Mouse (Mus musculus) embryonic facial prominence, embryonic 14.5 days (tissue): ENCODE measurements around the gene AC124502.3. TPM values are rescaled to one million over a fixed set of nuclear protein-coding genes. Genes with fewer than 3 reads are reported as not detected.
"Not testable (repeated sequence)": the region's sequence is repeated elsewhere in the genome, so short reads cannot be mapped to it uniquely, and the experiment has no call there.

Experiments used
- ATAC-seq: fragments of 200-750 bp; cut with Nextera tagmentation; 2 replicates; pipeline ENCODE4 v1.8.0; 2017; ENCODE audit warnings: low read depth, moderate number of reproducible peaks, moderate TSS enrichment
- DNase-seq: peaks from one replicate; pipeline ENCODE4 v3.0.0-alpha.2; 2015; ENCODE audit warnings: low spot score
- H3K27ac ChIP-seq: fragments of 300-500 bp; sonication (generic); replicated peaks from 2 replicates; pipeline ENCODE4 v1.5.1; 2014; ENCODE audit warnings: low read depth, mild to moderate bottlenecking, low read length, moderate library complexity
- H3K27me3 ChIP-seq: fragments of 300-500 bp; sonication (generic); replicated peaks from 2 replicates; pipeline ENCODE4 v1.6.1; 2014; ENCODE audit warnings: low read length; ENCODE audit not compliant: control insufficient read depth, insufficient read depth
- H3K36me3 ChIP-seq: fragments of 300-500 bp; sonication (generic); 2 replicates; pipeline ENCODE4 v1.6.1; 2014; ENCODE audit warnings: low read length, mixed read lengths; ENCODE audit not compliant: control insufficient read depth, insufficient read depth
- H3K4me1 ChIP-seq: fragments of 300-500 bp; sonication (generic); 2 replicates; pipeline ENCODE4 v1.6.1; 2014; ENCODE audit warnings: antibody characterized with exemption, low read length; ENCODE audit not compliant: control insufficient read depth, insufficient read depth
- H3K4me2 ChIP-seq: fragments of 300-500 bp; sonication (generic); 2 replicates; pipeline ENCODE4 v1.6.1; 2014; ENCODE audit warnings: low read depth, mild to moderate bottlenecking, low read length, moderate library complexity, mixed read lengths
- H3K4me3 ChIP-seq: fragments of 300-500 bp; sonication (generic); 2 replicates; pipeline ENCODE4 v1.5.1; 2014; ENCODE audit warnings: low read depth, mild to moderate bottlenecking, low read length
- H3K9ac ChIP-seq: fragments of 300-500 bp; sonication (generic); 2 replicates; pipeline ENCODE4 v1.6.1; 2014; ENCODE audit warnings: low read depth, mild to moderate bottlenecking, low read length, moderate library complexity, mixed read lengths
- H3K9me3 ChIP-seq: fragments of 300-500 bp; sonication (generic); 2 replicates; pipeline ENCODE4 v1.6.1; 2016; ENCODE audit warnings: low read length; ENCODE audit not compliant: control insufficient read depth
- WGBS: fragments of 180-500 bp; shearing (Covaris S2); extraction: QIAGEN DNeasy Blood & Tissue Kit; methylation state at CpG from one replicate; pipeline ENCODE4 v1.1.7; 2014; 5-methylcytosine and 5-hydroxymethylcytosine counted together
- polyA plus RNA-seq: library from polyadenylated mRNA; unstranded; fragments of >200 nt; fragmentation: Nextera tagmentation; extraction: Ambion mirVana; gene quantifications from 2 replicates; pipeline ENCODE4 v1.2.1, GENCODE M21; 2014

The AC124502.3 gene
- polyA plus RNA-seq, 1 experiment from 2014 or later: 0.51 TPM

- H3K4me3 ChIP-seq: no peak overlapping the region
- no peaks in the 10 kb centered on the region for H3K9me3 ChIP-seq
- H3K9ac ChIP-seq: no peak overlapping the region
- peaks cover 40% of the 10 kb centered on the region for H3K27me3 ChIP-seq
- H3K27ac ChIP-seq: no peak overlapping the region
- DNase-seq (no peak), ATAC-seq (no peak)
- H3K4me2 ChIP-seq: no peak overlapping the region
- WGBS: 80% methylated on average over 1 of the region's 1 CpGs
- no peaks in the 10 kb centered on the region for H3K36me3 ChIP-seq
- H3K4me1 ChIP-seq: no peaks in the 10 kb centered on the region
Measured at GRCm38 (mm10) chr19:5079279-5079678, 40.6 kb downstream of the AC124502.3 start.

GRCm38 (mm10) chr19:5082005-5082404 is 43.3 kb downstream of the AC124502.3 start:
- peaks cover 62% of the 10 kb centered on the region for H3K27me3 ChIP-seq
- no peaks in the 10 kb centered on the region for H3K36me3 ChIP-seq
- WGBS: 72% methylated on average over 14 of the region's 18 CpGs
- ATAC-seq (no peak), DNase-seq (no peak)
- H3K4me2 ChIP-seq: no peak overlapping the region
- no peak overlapping the region for H3K4me3 ChIP-seq
- H3K9ac ChIP-seq: no peak overlapping the region
- H3K27ac ChIP-seq: no peak overlapping the region
- no peaks in the 10 kb centered on the region for H3K4me1 ChIP-seq
- no peaks in the 10 kb centered on the region for H3K9me3 ChIP-seq

GRCm38 (mm10) chr19:5082596-5082995 is 43.9 kb downstream of the AC124502.3 start:
- no peaks in the 10 kb centered on the region for H3K9me3 ChIP-seq
- no peak overlapping the region for H3K27ac ChIP-seq
- H3K4me2 ChIP-seq: no peak overlapping the region
- DNase-seq: no peak
- H3K4me3 ChIP-seq: no peak overlapping the region
- H3K4me1 ChIP-seq: peaks cover 4% of the 10 kb centered on the region; the same call in 1 of the 2 replicates
- ATAC-seq: no peak
- no peaks in the 10 kb centered on the region for H3K36me3 ChIP-seq
- peaks cover 62% of the 10 kb centered on the region for H3K27me3 ChIP-seq
- whole genome bisulfite sequencing: 70% methylated on average over 22 of the region's 24 CpGs
- no peak overlapping the region for H3K9ac ChIP-seq

GRCm38 (mm10) chr19:5083961-5084833 is 45.5 kb downstream of the AC124502.3 start:
- H3K27me3 ChIP-seq: peaks cover 62% of the 10 kb centered on the region
- H3K4me1 ChIP-seq: peaks cover 7% of the 10 kb centered on the region; the same call in 1 of the 2 replicates
- H3K27ac ChIP-seq: no peak overlapping the region
- 59% methylated on average over 3 of the region's 3 CpGs for WGBS
- peak overlapping the region; percentile 83; the same call in 1 of the 2 replicates for H3K4me2 ChIP-seq
- DNase-seq (no peak), ATAC-seq (no peak)
- H3K4me3 ChIP-seq: peak overlapping the region; percentile 49
- peaks cover under 1% of the 10 kb centered on the region; the same call in 1 of the 2 replicates for H3K36me3 ChIP-seq
- H3K9me3 ChIP-seq: no peaks in the 10 kb centered on the region
- H3K9ac ChIP-seq: no peak overlapping the region; the same call in 1 of the 2 replicates

- WGBS: 8% methylated on average over 7 of the region's 15 CpGs
- Histone ChIP-seq H3K36me3 (peaks cover 6% of the 10 kb centered on the region; the same call in 1 of the 2 replicates), H3K27ac (no peak overlapping the region), H3K9ac (peak overlapping the region; percentile 61; the same call in 1 of the 2 replicates), H3K4me1 (peaks cover 10% of the 10 kb centered on the region; the same call in 1 of the 2 replicates), H3K4me3 (peak overlapping the region; percentile 49), H3K27me3 (peaks cover 62% of the 10 kb centered on the region), H3K4me2 (peak overlapping the region; percentile 83), H3K9me3 (no peaks in the 10 kb centered on the region)
- ATAC-seq (no peak), DNase-seq (no peak)
Measured at GRCm38 (mm10) chr19:5084834-5085144, 46.1 kb downstream of the AC124502.3 start.

GRCm38 (mm10) chr19:5085145-5085863 is 46.6 kb downstream of the AC124502.3 start, which contains the start of gene Tmem151a:
Gene Tmem151a, minus strand, starts transcription at chr19:5085531.
- Histone ChIP-seq H3K36me3 (peaks cover 11% of the 10 kb centered on the region), H3K4me2 (peak within 1 kb of the TSS; percentile 83), H3K9ac (peak within 1 kb of the TSS; percentile 61), H3K4me1 (peaks cover 10% of the 10 kb centered on the region; the same call in 1 of the 2 replicates), H3K4me3 (peak within 1 kb of the TSS; percentile 49), H3K27me3 (peaks cover 62% of the 10 kb centered on the region), H3K9me3 (no peaks in the 10 kb centered on the region), H3K27ac (no peak within 1 kb of the TSS)
- no peak for ATAC-seq
- no peak for DNase-seq
- 1% methylated on average over 22 of the region's 69 CpGs for WGBS

GRCm38 (mm10) chr19:5086533-5086932 is 47.8 kb downstream of the AC124502.3 start:
- H3K9me3 ChIP-seq, H3K9ac ChIP-seq, H3K4me2 ChIP-seq, H3K27ac ChIP-seq, ATAC-seq, H3K4me1 ChIP-seq, H3K4me3 ChIP-seq, DNase-seq: not testable (repeated sequence)
- peaks cover 23% of the 10 kb centered on the region for H3K36me3 ChIP-seq
- 52% methylated on average over 4 of the region's 4 CpGs for WGBS
- peaks cover 50% of the 10 kb centered on the region for H3K27me3 ChIP-seq

GRCm38 (mm10) chr19:5087884-5088728 is 49.4 kb downstream of the AC124502.3 start, which contains the start of gene Yif1a:
Gene Yif1a, plus strand, starts transcription at chr19:5088538.
- Histone ChIP-seq H3K36me3 (peaks cover 39% of the 10 kb centered on the region), H3K27ac (peak within 1 kb of the TSS; percentile 78), H3K4me2 (peak within 1 kb of the TSS; percentile 85), H3K4me1 (peaks cover 10% of the 10 kb centered on the region; the same call in 1 of the 2 replicates), H3K4me3 (peak within 1 kb of the TSS; percentile 77), H3K9me3 (no peaks in the 10 kb centered on the region), H3K27me3 (peaks cover 34% of the 10 kb centered on the region), H3K9ac (peak within 1 kb of the TSS; percentile 78)
- DNase-seq (peak; percentile 100), ATAC-seq (peak; percentile 94)
- 1% methylated on average over 57 of the region's 58 CpGs for WGBS
